ENCODE assay signal across 35 mouse cellular contexts in genomic region chr15:11283171-11283570, GRCm38 (mm10).
"Had no signal": no experiment of that assay in that cellular context is flagged by ENCODE, and none has a peak within 500 bp of the region (broad histone marks: within the 10 kb centered on the region; RNA-seq: fewer than 3 reads in every experiment).

No protein-coding gene starts in this region.

- H3K4me2 ChIP-seq: heart, embryonic 11.5 days; heart, embryonic 12.5 days; heart, embryonic 13.5 days; heart, embryonic 15.5 days; hindbrain, embryonic 12.5 days; hindbrain, embryonic 13.5 days; hindbrain, embryonic 14.5 days; hindbrain, embryonic 15.5 days; intestine, embryonic 15.5 days; kidney, embryonic 15.5 days had no signal

- H3K27me3 ChIP-seq: heart, embryonic 12.5 days; heart, embryonic 13.5 days; heart, embryonic 15.5 days; hindbrain, embryonic 12.5 days; hindbrain, embryonic 13.5 days; hindbrain, embryonic 15.5 days; intestine, embryonic 15.5 days; kidney, embryonic 15.5 days had no signal

- H3K27ac ChIP-seq: heart, embryonic 10.5 days; heart, embryonic 13.5 days; heart, embryonic 15.5 days; hindbrain, embryonic 10.5 days; hindbrain, embryonic 12.5 days; hindbrain, embryonic 13.5 days; hindbrain, embryonic 14.5 days; hindbrain, embryonic 15.5 days; hindbrain, postnatal 0 days; intestine, embryonic 15.5 days; kidney, embryonic 15.5 days; kidney, postnatal 0 days; layer of hippocampus, adult 2 months had no signal

- H3K4me1 ChIP-seq: heart, embryonic 10.5 days; heart, embryonic 12.5 days; heart, embryonic 13.5 days; heart, embryonic 15.5 days; hindbrain, embryonic 10.5 days; hindbrain, embryonic 12.5 days; hindbrain, embryonic 13.5 days; hindbrain, embryonic 15.5 days; intestine, embryonic 15.5 days had no signal

- H3K4me3 ChIP-seq: heart, embryonic 10.5 days; heart, embryonic 12.5 days; heart, embryonic 13.5 days; heart, embryonic 15.5 days; hindbrain, embryonic 10.5 days; hindbrain, embryonic 12.5 days; hindbrain, embryonic 13.5 days; hindbrain, embryonic 15.5 days; intestine, embryonic 15.5 days; kidney, embryonic 15.5 days; layer of hippocampus, adult 2 months had no signal

- H3K9ac ChIP-seq: heart, embryonic 12.5 days; heart, embryonic 13.5 days; heart, embryonic 15.5 days; hindbrain, embryonic 12.5 days; hindbrain, embryonic 13.5 days; hindbrain, embryonic 14.5 days; hindbrain, embryonic 15.5 days; intestine, embryonic 15.5 days; kidney, embryonic 15.5 days had no signal

- DNase-seq: heart, postnatal 10 days; heart, postnatal 14 days; heart, postnatal 36 days; heart, postnatal 4 days; kidney, adult 11 months; kidney, adult 18-20 months; kidney, adult 2 months; kidney, adult 8-10 months; kidney, adult 9 months; kidney, postnatal 10 days; kidney, postnatal 14 days; kidney, postnatal 25 days; kidney, postnatal 36 days; kidney, postnatal 4 days; layer of hippocampus, adult 9-11 months; layer of hippocampus, postnatal 36 days had no signal

- H3K9me3 ChIP-seq: heart, embryonic 10.5 days; heart, embryonic 12.5 days; heart, embryonic 13.5 days; heart, embryonic 15.5 days; hindbrain, embryonic 10.5 days; hindbrain, embryonic 12.5 days; hindbrain, embryonic 13.5 days; hindbrain, embryonic 15.5 days; intestine, embryonic 15.5 days; kidney, embryonic 15.5 days had no signal

- H3K36me3 ChIP-seq: heart, embryonic 10.5 days; heart, embryonic 12.5 days; heart, embryonic 13.5 days; heart, embryonic 15.5 days; hindbrain, embryonic 10.5 days; hindbrain, embryonic 12.5 days; hindbrain, embryonic 13.5 days; hindbrain, embryonic 15.5 days; intestine, embryonic 15.5 days had no signal

- ATAC-seq: hindbrain, embryonic 16.5 days; hindbrain, postnatal 0 days; inflammation-experienced regulatory T-cells, adult 6 months; intestine, embryonic 15.5 days; intestine, embryonic 16.5 days; intestine, postnatal 0 days had no signal
